Mouse (Mus musculus) forebrain, embryonic 12.5 days (tissue): Measurements from ENCODE around the gene Coro7. TPM values are rescaled to one million over a fixed set of nuclear protein-coding genes. Genes with fewer than 3 reads are reported as not detected.

Experiments used
- ATAC-seq: fragments of 200-750 bp; cut with Nextera tagmentation; 2 replicates; pipeline ENCODE4 v1.8.0; 2017; ENCODE audit warnings: moderate TSS enrichment; ENCODE audit not compliant: low FRiP score
- H3K27ac ChIP-seq: fragments of 300-500 bp; sonication (generic); 2 replicates; pipeline ENCODE4 v1.5.1; 2016; ENCODE audit warnings: mild to moderate bottlenecking
- H3K27me3 ChIP-seq: fragments of 300-500 bp; sonication (generic); 2 replicates; pipeline ENCODE4 v1.6.1; 2016; ENCODE audit warnings: mild to moderate bottlenecking
- H3K36me3 ChIP-seq: fragments of 300-500 bp; sonication (generic); replicated peaks from 2 replicates; pipeline ENCODE4 v1.6.1; 2016; ENCODE audit warnings: mild to moderate bottlenecking
- H3K4me1 ChIP-seq: fragments of 300-500 bp; sonication (generic); 2 replicates; pipeline ENCODE4 v1.6.1; 2016
- H3K4me2 ChIP-seq: fragments of 300-500 bp; sonication (generic); 2 replicates; pipeline ENCODE4 v1.6.1; 2016; ENCODE audit warnings: mild to moderate bottlenecking, moderate library complexity
- H3K4me3 ChIP-seq: fragments of 300-500 bp; sonication (generic); replicated peaks from 2 replicates; pipeline ENCODE4 v1.5.1; 2016; ENCODE audit warnings: mild to moderate bottlenecking
- H3K9ac ChIP-seq: fragments of 300-500 bp; sonication (generic); 2 replicates; pipeline ENCODE4 v1.6.1; 2016; ENCODE audit warnings: mild to moderate bottlenecking
- H3K9me3 ChIP-seq: fragments of 300-500 bp; sonication (generic); 2 replicates; pipeline ENCODE4 v1.6.1; 2016
- WGBS: fragments of 180-500 bp; shearing (Covaris S2); methylation state at CpG from one replicate; pipeline ENCODE4 v1.1.7; 2016; 5-methylcytosine and 5-hydroxymethylcytosine counted together
- polyA plus RNA-seq: library from polyadenylated mRNA; unstranded; fragments of >200 nt; fragmentation: Nextera tagmentation; extraction: Ambion mirVana; gene quantifications from 2 replicates; pipeline ENCODE4 v1.2.1, GENCODE M21; 2016

Gene Coro7
- polyA plus RNA-seq, 1 experiment from 2014 or later, result 18.5 TPM

DNA sequence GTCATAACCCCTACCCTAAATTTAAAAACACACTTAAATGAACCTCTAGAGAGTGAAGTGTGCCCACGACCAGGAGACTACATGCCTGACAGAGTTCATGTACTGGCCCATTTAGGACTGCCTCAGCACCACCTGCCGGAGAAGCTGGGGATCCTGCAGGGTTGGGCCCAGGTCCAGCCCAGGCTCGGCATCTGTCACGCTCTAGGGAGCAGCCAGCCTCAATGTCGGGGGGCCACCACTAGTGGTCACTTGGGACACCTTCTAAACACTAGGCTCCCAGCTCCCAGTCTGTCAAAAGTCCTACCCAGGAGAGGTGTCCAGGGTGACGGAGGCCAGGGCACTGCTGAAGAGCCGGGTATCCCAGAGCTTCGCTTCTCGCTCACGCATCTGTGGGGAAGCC is 24.9 kb downstream of the Coro7 start:
- no peak overlapping the region for H3K4me2 ChIP-seq
- no peaks in the 10 kb centered on the region for H3K27me3 ChIP-seq
- H3K27ac ChIP-seq, result no peak overlapping the region
- ATAC-seq, result no peak
- H3K4me1 ChIP-seq, result peaks cover 31% of the 10 kb centered on the region
- peaks cover 17% of the 10 kb centered on the region for H3K36me3 ChIP-seq
- no peaks in the 10 kb centered on the region for H3K9me3 ChIP-seq
- H3K9ac ChIP-seq, result no peak overlapping the region
- H3K4me3 ChIP-seq, result no peak overlapping the region
- WGBS, result 89% methylated on average over 10 of the region's 10 CpGs

DNA sequence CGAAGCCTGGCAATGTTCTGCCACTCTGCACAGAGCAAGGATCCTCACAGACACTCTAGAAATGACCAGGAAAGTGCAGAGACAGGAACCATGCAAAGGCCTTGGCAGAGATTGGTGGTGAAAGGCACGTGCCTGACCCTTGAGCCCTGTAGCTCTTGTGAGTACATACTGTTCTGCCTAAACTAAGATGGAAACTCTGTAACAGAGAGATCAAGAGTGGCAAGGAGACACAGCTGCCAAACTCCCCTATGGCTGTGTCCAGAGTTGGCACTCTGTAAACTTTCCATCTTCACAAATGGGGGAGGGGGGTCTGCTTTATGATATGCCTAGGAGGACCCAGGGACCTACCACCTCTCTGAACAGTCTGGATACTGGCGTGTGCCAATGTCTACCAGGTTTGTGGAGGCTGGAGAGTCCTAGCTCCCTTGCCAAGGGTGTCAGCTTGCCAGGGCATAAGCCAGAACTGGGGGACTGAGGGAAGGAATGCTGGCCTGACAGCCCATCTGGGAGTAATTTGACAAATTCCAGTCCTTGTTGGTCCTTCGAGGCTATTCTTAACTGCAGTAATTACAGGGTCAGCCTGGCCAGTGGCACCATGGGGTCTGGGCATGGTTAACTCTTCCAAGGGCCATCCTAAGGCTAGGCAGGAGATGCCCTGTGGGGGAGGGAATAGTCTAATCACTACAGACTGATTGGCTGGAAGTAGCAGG is 26.7 kb downstream of the Coro7 start:
- no peaks in the 10 kb centered on the region for H3K9me3 ChIP-seq
- no peak overlapping the region for H3K4me3 ChIP-seq
- no peaks in the 10 kb centered on the region for H3K27me3 ChIP-seq
- peaks cover 28% of the 10 kb centered on the region for H3K36me3 ChIP-seq
- H3K4me1 ChIP-seq, result peaks cover 21% of the 10 kb centered on the region
- no peak for ATAC-seq
- WGBS, result 84% methylated on average over 4 of the region's 4 CpGs
- 0 out of 2 replicates have a peak overlapping the region, but pooled peaks have one; percentile 10 for H3K27ac ChIP-seq
- no peak overlapping the region for H3K9ac ChIP-seq
- H3K4me2 ChIP-seq, result no peak overlapping the region

DNA sequence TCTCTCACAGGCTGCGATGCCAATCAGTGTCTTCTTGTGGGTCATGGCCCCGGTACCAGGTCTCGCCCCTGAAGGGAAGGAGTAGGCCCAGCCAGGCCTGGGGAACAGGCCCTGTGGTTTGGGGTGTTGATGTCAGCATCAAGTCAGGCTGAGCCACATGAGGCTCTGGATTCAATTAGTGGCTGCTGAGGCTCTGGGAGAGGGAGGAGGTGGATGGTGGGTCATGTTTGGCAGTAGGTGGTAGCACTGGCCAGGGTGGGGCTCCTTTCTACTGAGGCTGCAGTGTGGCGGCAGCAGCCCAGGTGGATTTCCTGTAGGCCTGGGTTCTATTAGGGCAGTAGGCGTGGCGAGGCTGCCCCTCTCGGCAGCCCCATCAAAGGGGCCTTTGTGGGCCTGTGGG is 28.0 kb downstream of the Coro7 start:
- H3K27me3 ChIP-seq, result no peaks in the 10 kb centered on the region
- H3K4me3 ChIP-seq, result no peak overlapping the region
- 69% methylated on average over 7 of the region's 7 CpGs for WGBS
- peaks cover 24% of the 10 kb centered on the region for H3K4me1 ChIP-seq
- ATAC-seq, result no peak
- H3K9ac ChIP-seq, result no peak overlapping the region
- 0 out of 2 replicates have a peak overlapping the region, but pooled peaks have one; percentile 10 for H3K27ac ChIP-seq
- peaks cover 28% of the 10 kb centered on the region for H3K36me3 ChIP-seq
- no peaks in the 10 kb centered on the region for H3K9me3 ChIP-seq
- H3K4me2 ChIP-seq, result no peak overlapping the region

DNA sequence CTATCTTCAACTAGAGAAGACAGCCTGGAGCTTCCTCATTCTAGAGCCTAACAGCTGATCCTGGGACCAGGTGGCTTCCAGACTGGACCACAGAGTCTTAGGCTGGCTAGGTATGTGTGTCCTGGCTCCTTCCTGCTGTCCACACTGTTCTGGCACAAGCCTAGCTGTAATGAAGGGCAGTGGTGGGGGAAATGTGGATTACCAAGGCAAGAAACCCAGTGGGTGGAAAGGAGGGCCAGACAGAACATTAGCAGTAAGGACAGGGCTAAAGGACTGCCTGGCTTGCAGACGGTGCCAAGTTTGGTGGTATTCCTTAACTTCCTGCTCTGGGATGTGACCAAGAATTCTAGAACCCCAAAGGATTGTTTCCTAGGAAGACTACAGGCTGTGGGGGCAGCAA is 28.5 kb downstream of the Coro7 start:
- Histone ChIP-seq H3K9ac (no peak overlapping the region), H3K9me3 (no peaks in the 10 kb centered on the region), H3K4me2 (no peak overlapping the region), H3K27me3 (no peaks in the 10 kb centered on the region), H3K4me3 (no peak overlapping the region), H3K36me3 (peaks cover 28% of the 10 kb centered on the region), H3K4me1 (peaks cover 18% of the 10 kb centered on the region), H3K27ac (no peak overlapping the region)
- 96% methylated on average over 1 of the region's 1 CpGs for WGBS
- ATAC-seq, result no peak

DNA sequence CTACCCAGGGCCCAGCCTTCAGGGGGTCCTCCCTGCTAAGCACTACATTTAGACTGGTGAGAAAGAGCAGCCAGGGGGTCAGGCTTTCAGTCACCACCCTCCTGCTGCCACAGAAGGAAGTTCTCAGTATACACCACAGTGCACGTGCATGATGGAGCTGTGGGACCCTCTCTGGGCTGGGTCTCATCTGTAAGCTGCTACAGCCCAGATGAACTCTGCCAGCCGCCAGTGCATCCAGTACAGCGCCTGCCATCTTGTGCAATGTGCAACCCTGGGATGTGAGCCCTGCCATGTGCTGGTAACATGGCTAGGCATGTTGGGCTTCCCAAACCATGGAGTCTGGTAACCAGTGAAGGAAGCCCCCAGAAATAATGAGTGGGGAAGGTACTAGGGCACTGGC is 29.4 kb downstream of the Coro7 start:
- Histone ChIP-seq H3K27ac (no peak overlapping the region), H3K36me3 (peaks cover 28% of the 10 kb centered on the region)
- ATAC-seq, result no peak

DNA sequence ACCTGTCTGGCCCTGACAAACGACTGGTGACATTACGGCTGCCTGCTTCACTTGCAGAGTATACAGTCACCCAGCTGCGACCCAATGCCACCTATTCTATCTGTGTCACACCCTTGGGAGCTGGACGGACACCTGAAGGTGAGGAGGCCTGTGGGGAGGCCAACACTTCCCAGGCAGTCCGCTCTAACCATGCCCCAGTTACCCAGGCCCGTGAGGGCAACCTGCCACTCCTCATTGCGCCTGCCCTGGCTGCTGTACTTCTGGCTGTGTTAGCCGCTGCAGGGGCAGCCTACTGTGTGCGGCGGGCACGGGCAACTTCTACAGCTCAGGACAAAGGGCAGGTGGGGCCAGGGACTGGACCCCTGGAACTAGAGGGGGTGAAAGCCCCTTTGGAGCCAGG is 29.9 kb downstream of the Coro7 start:
- peaks cover 8% of the 10 kb centered on the region; the same call in 1 of the 2 replicates for H3K4me1 ChIP-seq
- no peak overlapping the region; the same call in 1 of the 2 replicates for H3K4me3 ChIP-seq
- H3K36me3 ChIP-seq, result peaks cover 28% of the 10 kb centered on the region
- WGBS, result 91% methylated on average over 11 of the region's 11 CpGs
- no peak overlapping the region for H3K4me2 ChIP-seq
- no peaks in the 10 kb centered on the region for H3K27me3 ChIP-seq
- no peak overlapping the region for H3K27ac ChIP-seq
- ATAC-seq, result no peak
- no peak overlapping the region for H3K9ac ChIP-seq
- no peaks in the 10 kb centered on the region for H3K9me3 ChIP-seq

More for the DNA sequence above, 29.4 kb downstream of the Coro7 start:
- Histone ChIP-seq H3K27me3 (no peaks in the 10 kb centered on the region), H3K4me3 (no peak overlapping the region), H3K9ac (no peak overlapping the region), H3K4me1 (peaks cover 9% of the 10 kb centered on the region), H3K4me2 (no peak overlapping the region), H3K9me3 (no peaks in the 10 kb centered on the region)
- WGBS, result 81% methylated on average over 3 of the region's 3 CpGs

DNA sequence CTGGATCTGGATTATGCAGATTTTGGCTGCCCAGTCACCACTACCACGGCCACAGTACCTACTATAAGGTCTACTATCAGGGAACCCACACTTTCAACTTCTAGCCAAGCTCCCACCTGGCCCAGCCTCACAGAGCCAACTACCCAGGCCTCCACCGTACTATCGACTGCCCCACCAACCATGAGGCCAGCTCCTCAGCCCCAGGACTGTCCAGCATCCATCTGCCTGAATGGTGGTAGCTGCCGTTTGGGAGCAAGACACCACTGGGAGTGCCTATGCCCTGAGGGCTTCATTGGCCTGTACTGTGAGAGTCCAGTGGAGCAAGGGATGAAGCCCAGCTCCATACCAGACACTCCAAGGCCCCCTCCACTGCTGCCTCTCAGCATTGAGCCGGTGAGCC is 30.4 kb downstream of the Coro7 start:
- Histone ChIP-seq H3K4me1 (peaks cover 8% of the 10 kb centered on the region; the same call in 1 of the 2 replicates), H3K9ac (no peak overlapping the region), H3K36me3 (peaks cover 28% of the 10 kb centered on the region), H3K9me3 (no peaks in the 10 kb centered on the region), H3K4me3 (no peak overlapping the region; the same call in 1 of the 2 replicates), H3K4me2 (no peak overlapping the region), H3K27ac (no peak overlapping the region), H3K27me3 (no peaks in the 10 kb centered on the region)
- no peak for ATAC-seq
- 87% methylated on average over 5 of the region's 5 CpGs for WGBS

DNA sequence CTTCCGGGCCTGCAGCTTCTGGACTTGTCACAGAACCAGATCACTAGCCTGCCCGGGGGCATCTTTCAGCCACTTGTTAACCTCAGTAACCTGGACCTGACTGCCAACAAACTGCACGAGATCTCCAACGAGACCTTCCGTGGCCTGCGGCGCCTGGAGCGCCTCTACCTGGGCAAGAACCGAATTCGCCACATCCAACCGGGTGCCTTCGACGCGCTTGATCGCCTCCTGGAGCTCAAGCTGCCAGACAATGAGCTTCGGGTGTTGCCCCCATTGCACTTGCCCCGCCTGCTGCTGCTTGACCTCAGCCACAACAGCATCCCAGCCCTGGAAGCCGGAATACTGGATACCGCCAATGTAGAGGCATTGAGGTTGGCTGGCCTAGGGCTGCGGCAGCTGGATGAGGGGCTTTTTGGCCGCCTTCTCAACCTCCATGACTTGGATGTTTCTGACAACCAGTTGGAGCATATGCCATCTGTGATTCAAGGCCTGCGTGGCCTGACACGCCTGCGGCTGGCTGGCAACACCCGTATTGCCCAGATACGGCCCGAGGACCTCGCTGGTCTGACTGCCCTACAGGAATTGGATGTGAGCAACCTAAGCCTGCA is 31.1 kb downstream of the Coro7 start:
- Histone ChIP-seq H3K27ac (no peak overlapping the region), H3K4me2 (no peak overlapping the region), H3K27me3 (no peaks in the 10 kb centered on the region), H3K4me1 (peaks cover 13% of the 10 kb centered on the region; the same call in 1 of the 2 replicates), H3K9ac (no peak overlapping the region), H3K9me3 (no peaks in the 10 kb centered on the region), H3K4me3 (no peak overlapping the region), H3K36me3 (peaks cover 28% of the 10 kb centered on the region)
- no peak for ATAC-seq
- 86% methylated on average over 28 of the region's 28 CpGs for WGBS

DNA sequence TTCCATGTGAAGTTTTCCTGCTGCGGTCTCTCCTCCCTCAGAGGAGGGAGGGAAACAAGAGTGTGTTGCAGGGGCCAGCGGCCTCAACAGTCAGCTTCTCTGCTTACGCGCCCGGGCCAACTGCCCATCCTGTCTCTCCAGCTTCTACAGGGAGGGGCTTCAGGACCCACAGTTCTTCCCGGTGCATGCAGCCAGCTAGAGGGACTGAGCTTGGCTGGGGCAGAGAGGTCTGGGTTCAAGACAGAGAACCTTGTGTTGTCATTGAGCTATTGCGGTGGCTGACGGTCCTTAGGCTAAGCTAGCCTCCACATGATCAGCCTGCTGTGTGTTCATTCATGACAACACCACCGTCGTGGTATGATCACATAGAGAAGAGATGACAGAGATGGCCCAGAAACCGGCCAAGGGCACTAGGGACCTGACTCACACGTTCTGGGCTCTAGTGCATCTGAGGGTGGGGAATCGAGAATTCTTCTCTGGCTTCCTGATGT is 31.9 kb downstream of the Coro7 start:
- Histone ChIP-seq H3K4me2 (no peak overlapping the region), H3K4me1 (peaks cover 20% of the 10 kb centered on the region), H3K9me3 (no peaks in the 10 kb centered on the region), H3K36me3 (peaks cover 28% of the 10 kb centered on the region), H3K9ac (no peak overlapping the region), H3K27me3 (no peaks in the 10 kb centered on the region), H3K4me3 (no peak overlapping the region), H3K27ac (no peak overlapping the region)
- 83% methylated on average over 13 of the region's 13 CpGs for WGBS
- ATAC-seq, result no peak

DNA sequence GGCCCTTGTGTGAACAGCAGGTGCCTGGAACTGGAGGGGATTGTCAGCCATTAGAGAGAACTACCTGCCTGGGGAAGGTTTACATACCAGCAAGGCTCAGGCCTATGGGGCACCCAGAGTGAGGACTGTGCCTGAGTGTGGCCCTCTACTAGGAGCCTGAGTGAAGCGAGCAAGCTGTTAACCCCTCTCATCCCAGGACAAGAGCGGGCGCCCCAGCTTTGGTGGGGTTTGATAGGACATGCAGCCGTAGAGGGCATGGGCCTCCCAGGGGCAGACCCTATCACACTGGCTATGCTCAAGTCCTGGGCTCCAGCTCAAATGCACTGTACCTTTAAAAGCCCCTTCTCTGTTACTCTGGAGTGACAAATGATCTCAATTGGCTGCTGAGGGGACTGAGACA is 32.7 kb downstream of the Coro7 start:
- Histone ChIP-seq H3K27me3 (no peaks in the 10 kb centered on the region), H3K36me3 (peaks cover 19% of the 10 kb centered on the region), H3K27ac (no peak overlapping the region), H3K4me3 (no peak overlapping the region), H3K4me2 (no peak overlapping the region), H3K9me3 (no peaks in the 10 kb centered on the region), H3K4me1 (peaks cover 26% of the 10 kb centered on the region), H3K9ac (no peak overlapping the region)
- 82% methylated on average over 4 of the region's 4 CpGs for WGBS
- ATAC-seq, result no peak

DNA sequence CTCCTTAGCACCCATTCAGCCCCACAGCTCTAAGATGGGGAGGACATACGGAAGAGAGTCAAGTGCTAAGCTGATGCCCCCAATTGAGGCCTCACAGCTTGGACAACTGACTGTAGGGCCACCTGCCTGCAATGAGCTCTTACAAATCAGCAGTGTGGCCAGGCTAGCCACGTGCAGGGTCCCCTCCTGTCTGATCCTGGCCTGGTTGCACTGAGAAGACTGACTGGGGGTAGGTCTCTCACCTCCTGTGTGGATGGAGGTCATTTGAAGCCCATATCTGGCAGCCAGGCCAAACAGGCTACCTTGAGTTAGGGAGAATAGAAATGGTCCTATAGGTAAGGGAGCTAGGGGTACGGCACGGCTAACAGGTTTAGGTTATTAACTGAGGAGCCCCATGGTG is 33.7 kb downstream of the Coro7 start:
- Histone ChIP-seq H3K27me3 (0 out of 2 replicates have a peak, but pooled peaks cover 5% of the 10 kb centered on the region), H3K9ac (no peak overlapping the region), H3K4me2 (no peak overlapping the region), H3K27ac (no peak overlapping the region), H3K4me1 (peaks cover 34% of the 10 kb centered on the region), H3K4me3 (no peak overlapping the region), H3K36me3 (peaks cover 14% of the 10 kb centered on the region), H3K9me3 (no peaks in the 10 kb centered on the region)
- ATAC-seq, result no peak
- WGBS, result 84% methylated on average over 4 of the region's 4 CpGs

DNA sequence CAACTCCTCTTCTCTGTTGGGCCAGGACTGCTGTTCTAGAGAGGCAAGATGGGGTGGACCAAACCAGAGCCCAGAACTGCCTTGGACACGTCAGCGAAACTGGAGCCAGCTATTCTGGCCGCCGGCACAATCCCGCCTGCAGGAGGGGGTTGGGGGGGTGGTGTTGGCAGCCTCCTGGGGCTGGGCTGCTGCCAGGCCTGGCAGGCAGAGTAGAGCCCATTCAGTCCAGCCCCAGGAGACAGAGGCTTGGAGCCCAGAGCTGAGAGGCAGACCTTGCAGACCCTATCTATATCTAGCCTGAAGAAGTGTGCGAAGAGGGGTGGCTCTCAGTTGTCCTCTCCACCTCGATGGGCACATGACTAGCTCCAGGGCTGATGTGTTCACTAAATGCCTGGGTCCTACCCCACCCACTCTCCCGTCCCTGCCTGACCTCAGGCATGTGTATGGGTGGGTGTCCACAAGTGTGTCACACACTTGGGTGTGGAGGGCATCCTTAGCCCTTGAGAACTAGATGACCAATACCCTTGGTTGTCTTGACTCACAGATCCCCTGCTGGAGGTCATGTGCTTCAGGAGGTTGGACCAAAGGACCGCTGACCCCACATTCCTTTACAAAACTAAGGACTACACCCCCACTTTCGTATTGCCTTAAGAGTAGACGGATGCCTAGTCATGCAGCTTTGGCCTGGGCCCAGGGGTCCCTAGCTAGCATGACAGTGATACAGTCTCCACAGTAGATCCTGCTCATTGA is 35.7 kb downstream of the Coro7 start:
- Histone ChIP-seq H3K9ac (no peak overlapping the region), H3K4me3 (no peak overlapping the region), H3K4me2 (no peak overlapping the region), H3K4me1 (peaks cover 48% of the 10 kb centered on the region), H3K27ac (no peak overlapping the region), H3K9me3 (no peaks in the 10 kb centered on the region), H3K36me3 (0 out of 2 replicates have a peak, but pooled peaks cover 5% of the 10 kb centered on the region), H3K27me3 (0 out of 2 replicates have a peak, but pooled peaks cover 8% of the 10 kb centered on the region)
- no peak for ATAC-seq
- WGBS, result 79% methylated on average over 11 of the region's 11 CpGs
